Mouse (Mus musculus) urinary bladder, adult 2 months (tissue): ENCODE measurements around the gene Atp11a. TPM values are rescaled to one million over a fixed set of nuclear protein-coding genes. Genes with fewer than 3 reads are reported as not detected.

ENCODE experiments used
- DNase-seq: peaks from one replicate; pipeline ENCODE4 v3.0.0; 2022; ENCODE audit warnings: low spot score
- polyA plus RNA-seq: library from polyadenylated mRNA; depleted of rRNA; stranded (reverse); fragments of >200 nt; gene quantifications from 2 replicates; pipeline ENCODE4 v1.2.3, GENCODE M21; 2012

Atp11a gene
- polyA plus RNA-seq, 1 experiment, result 90.9 TPM

GRCm38 (mm10) chr8:12769296-12769695 is 12.5 kb downstream of the Atp11a start:
- DNase-seq, result no peak

GRCm38 (mm10) chr8:12772319-12772718 is 15.5 kb downstream of the Atp11a start:
- no peak for DNase-seq

- DNase-seq, result no peak
Measured at GRCm38 (mm10) chr8:12773914-12774313, 17.1 kb downstream of the Atp11a start.

- DNase-seq, result no peak
Measured at GRCm38 (mm10) chr8:12774872-12775298, 18.1 kb downstream of the Atp11a start.

GRCm38 (mm10) chr8:12775302-12775975 is 18.6 kb downstream of the Atp11a start:
- DNase-seq, result no peak

- DNase-seq, result no peak
Measured at GRCm38 (mm10) chr8:12776166-12776565, 19.4 kb downstream of the Atp11a start.

GRCm38 (mm10) chr8:12777171-12777570 is 20.4 kb downstream of the Atp11a start:
- DNase-seq, result no peak

GRCm38 (mm10) chr8:12779541-12779940 is 22.7 kb downstream of the Atp11a start:
- DNase-seq, result no peak

GRCm38 (mm10) chr8:12785508-12785907 is 28.7 kb downstream of the Atp11a start:
- no peak for DNase-seq

- no peak for DNase-seq
Measured at GRCm38 (mm10) chr8:12786261-12786957, 29.6 kb downstream of the Atp11a start.

- no peak for DNase-seq
Measured at GRCm38 (mm10) chr8:12786958-12787301, 30.1 kb downstream of the Atp11a start.

GRCm38 (mm10) chr8:12787427-12787826 is 30.6 kb downstream of the Atp11a start:
- no peak for DNase-seq

GRCm38 (mm10) chr8:12788695-12789094 is 31.9 kb downstream of the Atp11a start:
- DNase-seq, result no peak

GRCm38 (mm10) chr8:12795011-12795671 is 38.3 kb downstream of the Atp11a start:
- no peak for DNase-seq

- no peak for DNase-seq
Measured at GRCm38 (mm10) chr8:12799099-12799498, 42.3 kb downstream of the Atp11a start.

- no peak for DNase-seq
Measured at GRCm38 (mm10) chr8:12799832-12800231, 43.0 kb downstream of the Atp11a start.

- DNase-seq, result no peak
Measured at GRCm38 (mm10) chr8:12800246-12800645, 43.4 kb downstream of the Atp11a start.

GRCm38 (mm10) chr8:12801586-12801985 is 44.8 kb downstream of the Atp11a start:
- no peak for DNase-seq

- no peak for DNase-seq
Measured at GRCm38 (mm10) chr8:12803121-12803520, 46.3 kb downstream of the Atp11a start.

GRCm38 (mm10) chr8:12804909-12805308 is 48.1 kb downstream of the Atp11a start:
- no peak for DNase-seq

GRCm38 (mm10) chr8:12805569-12805968 is 48.8 kb downstream of the Atp11a start:
- DNase-seq, result no peak

- DNase-seq, result no peak
Measured at GRCm38 (mm10) chr8:12808018-12808417, 51.2 kb downstream of the Atp11a start.

- DNase-seq, result no peak
Measured at GRCm38 (mm10) chr8:12809516-12809915, 52.7 kb downstream of the Atp11a start.
